Mouse (Mus musculus) hindbrain, embryonic 10.5 days (tissue): ENCODE results near the gene Mettl27. TPM values are rescaled to one million over a fixed set of nuclear protein-coding genes. Genes with fewer than 3 reads are reported as not detected.

Experiments
- DNase-seq: peaks from one replicate; pipeline ENCODE4 v3.0.0-alpha.2; 2017; ENCODE audit warnings: low spot score
- H3K27ac ChIP-seq: fragments of 300-500 bp; sonication (generic); 2 replicates; pipeline ENCODE4 v1.5.1; 2016; ENCODE audit warnings: mild to moderate bottlenecking, moderate library complexity
- H3K27me3 ChIP-seq: fragments of 300-500 bp; sonication (generic); 2 replicates; pipeline ENCODE4 v1.6.1; 2016; ENCODE audit warnings: mild to moderate bottlenecking; ENCODE audit not compliant: poor library complexity, insufficient read depth, severe bottlenecking
- H3K36me3 ChIP-seq: fragments of 300-500 bp; sonication (generic); 2 replicates; pipeline ENCODE4 v1.6.1; 2016; ENCODE audit warnings: mild to moderate bottlenecking, moderate library complexity
- H3K4me1 ChIP-seq: fragments of 300-500 bp; sonication (generic); replicated peaks from 2 replicates; pipeline ENCODE4 v1.6.1; 2016; ENCODE audit warnings: mild to moderate bottlenecking
- H3K4me3 ChIP-seq: fragments of 300-500 bp; sonication (generic); 2 replicates; pipeline ENCODE4 v1.5.1; 2016; ENCODE audit warnings: mild to moderate bottlenecking, moderate library complexity
- H3K9me3 ChIP-seq: fragments of 300-500 bp; sonication (generic); 2 replicates; pipeline ENCODE4 v1.6.1; 2016; ENCODE audit warnings: mild to moderate bottlenecking, moderate library complexity
- WGBS: fragments of 180-500 bp; shearing (Covaris S2); methylation state at CpG from one replicate; pipeline ENCODE4 v1.1.7; 2016; 5-methylcytosine and 5-hydroxymethylcytosine counted together
- polyA plus RNA-seq: library from polyadenylated mRNA; unstranded; fragments of >200 nt; fragmentation: Nextera tagmentation; extraction: Ambion mirVana; gene quantifications from 2 replicates; pipeline ENCODE4 v1.2.1, GENCODE M21; 2016

Mettl27 gene
- polyA plus RNA-seq, 1 experiment from 2014 or later, result 12.6 TPM

GRCm38 (mm10) chr5:134965852-134966821, 34.0 kb downstream of the Mettl27 start:
- Histone ChIP-seq H3K4me1 (peaks cover 30% of the 10 kb centered on the region), H3K36me3 (no peaks in the 10 kb centered on the region), H3K27me3 (peaks cover 20% of the 10 kb centered on the region; the same call in 1 of the 2 replicates), H3K9me3 (no peaks in the 10 kb centered on the region), H3K27ac (peak overlapping the region; percentile 30; the same call in 1 of the 2 replicates), H3K4me3 (peak overlapping the region; percentile 42)
- 4% methylated on average over 33 of the region's 33 CpGs for WGBS
- peak; percentile 47 for DNase-seq

GRCm38 (mm10) chr5:134967164-134967944, 35.2 kb downstream of the Mettl27 start:
- 71% methylated on average over 20 of the region's 20 CpGs for WGBS
- peaks cover 20% of the 10 kb centered on the region; the same call in 1 of the 2 replicates for H3K27me3 ChIP-seq
- H3K36me3 ChIP-seq, result no peaks in the 10 kb centered on the region
- DNase-seq, result no peak
- H3K27ac ChIP-seq, result peak overlapping the region; percentile 64; the same call in 1 of the 2 replicates
- H3K4me1 ChIP-seq, result peaks cover 30% of the 10 kb centered on the region
- H3K4me3 ChIP-seq, result no peak overlapping the region
- no peaks in the 10 kb centered on the region for H3K9me3 ChIP-seq

DNA sequence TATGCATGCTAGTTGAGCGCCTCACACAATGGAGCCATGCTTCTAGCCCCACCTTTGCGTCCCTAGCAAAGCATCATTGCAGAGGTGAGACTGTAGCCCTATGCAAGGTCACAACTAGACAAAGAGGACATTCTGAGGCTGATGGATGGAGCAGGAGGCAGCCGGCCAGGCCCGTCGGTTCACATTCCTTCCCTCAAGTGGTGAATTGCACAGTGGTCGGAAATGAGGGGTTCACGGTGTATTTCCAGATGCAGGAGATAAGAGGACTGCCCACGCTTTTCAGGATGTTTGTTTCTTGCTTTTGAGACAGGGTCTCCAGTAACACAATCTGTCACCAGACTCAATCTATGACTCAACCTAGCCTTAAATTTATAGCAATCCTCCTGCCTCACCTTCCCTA, 38.5 kb downstream of the Mettl27 start:
- no peaks in the 10 kb centered on the region for H3K36me3 ChIP-seq
- 74% methylated on average over 8 of the region's 8 CpGs for WGBS
- no peak overlapping the region for H3K27ac ChIP-seq

DNA sequence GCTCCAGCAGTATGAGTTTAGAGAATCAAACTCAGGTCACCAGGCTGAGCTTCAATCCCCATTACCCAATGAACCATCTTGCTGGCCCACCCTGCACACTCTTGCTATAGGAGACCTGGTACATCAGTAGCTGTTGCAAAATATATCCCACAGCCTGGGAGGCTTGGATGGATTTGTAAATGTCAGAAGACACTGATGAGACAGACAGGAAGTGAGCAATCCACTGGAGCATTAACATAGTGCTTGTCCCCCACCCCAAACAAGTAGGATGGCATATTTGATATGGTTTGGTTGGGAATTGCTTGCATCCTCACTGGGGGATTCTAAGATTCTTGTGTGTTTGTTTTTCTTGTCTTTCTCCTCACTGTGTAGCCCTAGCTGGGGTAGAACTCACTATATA, 40.9 kb downstream of the Mettl27 start:
- no peak overlapping the region for H3K4me3 ChIP-seq
- no peaks in the 10 kb centered on the region for H3K9me3 ChIP-seq
- no peaks in the 10 kb centered on the region for H3K27me3 ChIP-seq
- H3K4me1 ChIP-seq, result no peaks in the 10 kb centered on the region
- H3K36me3 ChIP-seq, result no peaks in the 10 kb centered on the region
- no peak for DNase-seq
- H3K27ac ChIP-seq, result no peak overlapping the region

More for the DNA sequence above, 38.5 kb downstream of the Mettl27 start:
- H3K9me3 ChIP-seq, result no peaks in the 10 kb centered on the region
- H3K4me1 ChIP-seq, result peaks cover 21% of the 10 kb centered on the region
- peaks cover 20% of the 10 kb centered on the region; the same call in 1 of the 2 replicates for H3K27me3 ChIP-seq
- DNase-seq, result no peak
- no peak overlapping the region for H3K4me3 ChIP-seq

GRCm38 (mm10) chr5:134973526-134973925, 41.4 kb downstream of the Mettl27 start:
- Histone ChIP-seq H3K27ac (no peak overlapping the region), H3K36me3 (no peaks in the 10 kb centered on the region), H3K27me3 (no peaks in the 10 kb centered on the region), H3K9me3 (no peaks in the 10 kb centered on the region), H3K4me3 (no peak overlapping the region), H3K4me1 (no peaks in the 10 kb centered on the region)
- 88% methylated on average over 7 of the region's 7 CpGs for WGBS
- no peak for DNase-seq

DNA sequence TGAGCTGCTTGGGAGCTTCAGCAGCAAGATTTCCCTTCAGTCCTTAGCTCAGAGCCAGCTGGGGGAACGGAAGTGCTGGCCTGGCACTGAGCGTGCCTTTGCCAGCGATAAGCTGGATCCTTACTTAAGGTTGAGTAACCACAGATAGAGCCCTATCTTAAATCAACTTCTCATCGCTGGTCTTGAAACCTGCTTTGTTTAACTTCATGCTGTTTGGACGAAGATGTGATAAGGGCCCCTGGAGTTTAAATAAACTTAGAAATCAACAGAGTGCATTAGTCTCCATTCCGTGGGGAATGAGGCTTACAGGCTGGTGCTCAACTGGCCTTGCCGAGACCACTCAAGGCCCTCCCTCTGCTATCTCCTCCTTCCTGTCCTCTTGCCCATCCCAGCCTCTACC, 42.1 kb downstream of the Mettl27 start:
- no peak for DNase-seq
- H3K27ac ChIP-seq, result no peak overlapping the region
- 63% methylated on average over 7 of the region's 7 CpGs for WGBS

GRCm38 (mm10) chr5:134974921-134975320, 42.8 kb downstream of the Mettl27 start:
- DNase-seq, result no peak
- Histone ChIP-seq H3K27ac (no peak overlapping the region), H3K4me1 (no peaks in the 10 kb centered on the region), H3K27me3 (no peaks in the 10 kb centered on the region), H3K9me3 (no peaks in the 10 kb centered on the region), H3K36me3 (no peaks in the 10 kb centered on the region), H3K4me3 (no peak overlapping the region)
- WGBS, result 59% methylated on average over 2 of the region's 2 CpGs

More for the DNA sequence above, 42.1 kb downstream of the Mettl27 start:
- no peaks in the 10 kb centered on the region for H3K4me1 ChIP-seq
- no peaks in the 10 kb centered on the region for H3K9me3 ChIP-seq
- H3K4me3 ChIP-seq, result no peak overlapping the region
- no peaks in the 10 kb centered on the region for H3K27me3 ChIP-seq
- no peaks in the 10 kb centered on the region for H3K36me3 ChIP-seq

GRCm38 (mm10) chr5:134976164-134976563, 44.0 kb downstream of the Mettl27 start:
- 88% methylated on average over 2 of the region's 2 CpGs for WGBS
- H3K4me3 ChIP-seq, result no peak overlapping the region
- no peaks in the 10 kb centered on the region for H3K36me3 ChIP-seq
- DNase-seq, result no peak
- no peaks in the 10 kb centered on the region for H3K27me3 ChIP-seq
- H3K27ac ChIP-seq, result no peak overlapping the region
- H3K9me3 ChIP-seq, result no peaks in the 10 kb centered on the region
- H3K4me1 ChIP-seq, result no peaks in the 10 kb centered on the region

- H3K36me3 ChIP-seq, result no peaks in the 10 kb centered on the region
- no peaks in the 10 kb centered on the region for H3K27me3 ChIP-seq
- H3K4me1 ChIP-seq, result no peaks in the 10 kb centered on the region
- no peak overlapping the region for H3K27ac ChIP-seq
- WGBS, result 84% methylated on average over 14 of the region's 14 CpGs
- H3K4me3 ChIP-seq, result no peak overlapping the region
- DNase-seq, result no peak
- no peaks in the 10 kb centered on the region for H3K9me3 ChIP-seq
Observed at GRCm38 (mm10) chr5:134976577-134977250, 44.5 kb downstream of the Mettl27 start.

GRCm38 (mm10) chr5:134977837-134978236, 45.7 kb downstream of the Mettl27 start:
- Histone ChIP-seq H3K9me3 (no peaks in the 10 kb centered on the region), H3K36me3 (no peaks in the 10 kb centered on the region), H3K4me3 (no peak overlapping the region), H3K4me1 (no peaks in the 10 kb centered on the region), H3K27ac (no peak overlapping the region), H3K27me3 (no peaks in the 10 kb centered on the region)
- no peak for DNase-seq
- WGBS, result 84% methylated on average over 4 of the region's 4 CpGs

DNA sequence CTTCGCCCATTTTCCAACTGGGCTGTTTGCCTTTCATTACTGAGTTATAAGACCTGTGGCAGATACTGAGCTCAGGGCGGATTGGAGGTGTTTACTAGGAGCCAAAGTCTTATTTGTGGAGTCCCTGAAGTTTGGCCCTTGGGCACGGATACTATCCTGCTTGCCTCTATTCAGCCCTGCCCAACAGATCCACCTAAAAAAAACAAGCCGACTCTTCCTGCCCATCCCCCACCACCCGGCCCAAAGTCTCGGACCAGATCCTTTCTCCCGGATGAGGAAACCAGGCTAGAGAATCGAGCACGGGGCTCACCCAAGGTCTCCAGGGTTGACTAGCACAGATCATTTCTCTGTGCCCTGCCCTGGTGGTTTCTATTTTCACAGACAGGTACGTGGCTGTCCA, 49.0 kb downstream of the Mettl27 start:
- peaks cover 25% of the 10 kb centered on the region for H3K27me3 ChIP-seq
- no peak overlapping the region for H3K27ac ChIP-seq
- no peak overlapping the region for H3K4me3 ChIP-seq
- no peak for DNase-seq
- no peaks in the 10 kb centered on the region for H3K9me3 ChIP-seq
- peaks cover 33% of the 10 kb centered on the region for H3K4me1 ChIP-seq
- WGBS, result 61% methylated on average over 10 of the region's 10 CpGs
- no peaks in the 10 kb centered on the region for H3K36me3 ChIP-seq

GRCm38 (mm10) chr5:134983111-134983510, 50.9 kb downstream of the Mettl27 start:
- Histone ChIP-seq H3K36me3 (no peaks in the 10 kb centered on the region), H3K4me3 (no peak overlapping the region), H3K4me1 (peaks cover 44% of the 10 kb centered on the region), H3K9me3 (no peaks in the 10 kb centered on the region), H3K27ac (no peak overlapping the region), H3K27me3 (peaks cover 44% of the 10 kb centered on the region)
- WGBS, result 90% methylated on average over 1 of the region's 1 CpGs
- DNase-seq, result no peak
